In genomic region chr6:112946895-112947436, GRCm38 (mm10) we compare ENCODE assay signal across 7 mouse cellular contexts. TPM values are rescaled to one million over a fixed set of nuclear protein-coding genes. Genes with fewer than 3 reads are reported as not detected.
DNase-seq lines count a peak whose midpoint lies in the region; ATAC-seq and TF ChIP-seq lines count a peak whose summit lies in the region.

TSS of gene Srgap3 (minus strand) at chr6:112947266.

- 3% methylated on average over 31 of the region's 31 CpGs for WGBS in limb, embryonic 10.5 days
- WGBS in midbrain, embryonic 12.5 days = under 1% methylated on average over 31 of the region's 31 CpGs
- WGBS in small intestine, adult 2 months = 1% methylated on average over 31 of the region's 31 CpGs

- peak; percentile 24; the same call in 1 of the 2 replicates for TF ChIP-seq CTCF in small intestine, adult 2 months (IDR thresholded peaks at IDR 0.05; ENCODE audit: extremely low read depth, insufficient read length, insufficient replicate concordance, low read depth, low read length)

- H3K4me3 ChIP-seq in limb, embryonic 10.5 days = peak within 1 kb of the TSS; percentile 63
- peak within 1 kb of the TSS; percentile 86 for H3K4me3 ChIP-seq in midbrain, embryonic 12.5 days
- H3K4me3 ChIP-seq in small intestine, adult 2 months (ENCODE audit: low read depth, low read length) = peak within 1 kb of the TSS; percentile 66

- H3K4me1 ChIP-seq in limb, embryonic 10.5 days = peaks cover 55% of the 10 kb centered on the region
- H3K4me1 ChIP-seq in midbrain, embryonic 12.5 days = peaks cover 54% of the 10 kb centered on the region
- H3K4me1 ChIP-seq in small intestine, adult 2 months (ENCODE audit: control insufficient read depth, insufficient read depth, insufficient read length, low read length) = no peaks in the 10 kb centered on the region

- H3K4me2 ChIP-seq in midbrain, embryonic 12.5 days (replicated peaks) = peak within 1 kb of the TSS; percentile 70

- H3K9me3 ChIP-seq in limb, embryonic 10.5 days (replicated peaks) = no peaks in the 10 kb centered on the region
- H3K9me3 ChIP-seq in midbrain, embryonic 12.5 days = no peaks in the 10 kb centered on the region

- TF ChIP-seq POLR2A in small intestine, adult 2 months (IDR thresholded peaks at IDR 0.05; ENCODE audit: low read depth, low read length) = no peak

- DNase-seq in adrenal gland, postnatal 14 days = peak; percentile 89
- peak; percentile 75 for DNase-seq in embryo, embryonic 11.5 days (ENCODE audit: low read depth, low spot score)
- peak; percentile 98 for DNase-seq in heart, adult 11 months
- peak; percentile 76 for DNase-seq in kidney, adult 18-20 months
- peak; percentile 81 for DNase-seq in limb, embryonic 10.5 days (ENCODE audit: low spot score)

- H3K27ac ChIP-seq in limb, embryonic 10.5 days = peak within 1 kb of the TSS; percentile 82
- peak within 1 kb of the TSS; percentile 94 for H3K27ac ChIP-seq in midbrain, embryonic 12.5 days (replicated peaks)
- H3K27ac ChIP-seq in small intestine, adult 2 months (ENCODE audit: insufficient read depth, low read depth, low read length) = no peak within 1 kb of the TSS

- ATAC-seq in midbrain, embryonic 12.5 days (ENCODE audit: low FRiP score, low read depth) = peak; percentile 95

- peak within 1 kb of the TSS; percentile 82 for H3K9ac ChIP-seq in midbrain, embryonic 12.5 days (replicated peaks)

- peaks cover 16% of the 10 kb centered on the region for H3K27me3 ChIP-seq in limb, embryonic 10.5 days (ENCODE audit: low read depth, poor library complexity, severe bottlenecking)
- H3K27me3 ChIP-seq in midbrain, embryonic 12.5 days = no peaks in the 10 kb centered on the region
- H3K27me3 ChIP-seq in small intestine, adult 2 months (ENCODE audit: control insufficient read depth, insufficient read depth, low read length) = no peaks in the 10 kb centered on the region

- H3K36me3 ChIP-seq in limb, embryonic 10.5 days = no peaks in the 10 kb centered on the region
- H3K36me3 ChIP-seq in midbrain, embryonic 12.5 days = peaks cover 14% of the 10 kb centered on the region
- H3K36me3 ChIP-seq in small intestine, adult 2 months (ENCODE audit: control insufficient read depth, insufficient read depth, low read length) = no peaks in the 10 kb centered on the region

RNA-seq across cellular contexts. Expression of gene Srgap3, which starts in this region (rescaled TPM):
- total RNA-seq in adrenal gland, postnatal 14 days (2021) = 13.0 and 18.7 TPM in 2 replicates
- 2.1 and 3.8 TPM in 2 replicates for polyA plus RNA-seq in limb, embryonic 10.5 days (2016; fragmentation: Nextera tagmentation; extraction: Ambion mirVana)
- 60.5 and 63.7 TPM in 2 replicates for polyA plus RNA-seq in midbrain, embryonic 12.5 days (2016; fragmentation: Nextera tagmentation; extraction: Ambion mirVana)
- 0.63 and 0.77 TPM in 2 replicates for polyA plus RNA-seq in small intestine, adult 2 months (2012; rRNA removed)

Comparison
In these comparisons a context has a peak if more than half of its experiments do, and no peak if none do; other contexts are left out.
1. RNA of gene Srgap3 (polyA plus RNA-seq): 60.5 to 63.7 TPM in midbrain, embryonic 12.5 days; 2.1 to 3.8 TPM in limb, embryonic 10.5 days and 0.63 to 0.77 TPM in small intestine, adult 2 months; every median in the first group is over 10 times any median in the second.
2. Peak in every context shown above with its lines, with median percentiles within 50 percentile points of each other: DNase-seq and H3K4me3 ChIP-seq.